Mouse (Mus musculus) mouse trophoblast stem cell (cell line): ENCODE measurements around the gene Pcgf3.

Experiments used
- in situ Hi-C, 2 experiments: fragments of 300-500 bp; cut with MseI, MboI; formaldehyde crosslinking; loops; 2 replicates in 1 of 2; 3 replicates in 1 of 2; pipeline ENCODE4 v1.15.1; 2025

Pcgf3 gene

DNA sequence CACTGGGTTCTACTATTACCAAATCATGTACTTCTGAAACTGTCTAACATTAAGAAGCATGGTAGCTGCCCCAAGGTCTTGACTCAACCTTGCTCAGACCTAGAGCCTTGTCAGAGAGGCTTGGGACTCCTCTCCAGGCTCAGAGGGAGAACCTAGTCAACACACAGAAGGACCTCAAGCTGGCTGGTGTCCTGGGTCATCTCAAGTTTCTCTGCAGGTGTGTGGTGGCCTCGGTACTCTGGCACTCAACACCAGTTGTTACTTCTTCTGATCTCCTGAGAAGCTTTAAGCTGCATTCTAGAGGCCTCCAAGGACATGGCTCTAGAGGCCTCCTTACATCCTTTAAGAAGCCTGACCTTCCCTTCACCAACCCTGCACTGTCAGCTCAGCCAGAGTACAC, 93.0 kb downstream of the Pcgf3 start:
- in situ Hi-C loops: no loop called here
